Mouse (Mus musculus): ENCODE measurements around the gene Pdzk1.

DNA sequence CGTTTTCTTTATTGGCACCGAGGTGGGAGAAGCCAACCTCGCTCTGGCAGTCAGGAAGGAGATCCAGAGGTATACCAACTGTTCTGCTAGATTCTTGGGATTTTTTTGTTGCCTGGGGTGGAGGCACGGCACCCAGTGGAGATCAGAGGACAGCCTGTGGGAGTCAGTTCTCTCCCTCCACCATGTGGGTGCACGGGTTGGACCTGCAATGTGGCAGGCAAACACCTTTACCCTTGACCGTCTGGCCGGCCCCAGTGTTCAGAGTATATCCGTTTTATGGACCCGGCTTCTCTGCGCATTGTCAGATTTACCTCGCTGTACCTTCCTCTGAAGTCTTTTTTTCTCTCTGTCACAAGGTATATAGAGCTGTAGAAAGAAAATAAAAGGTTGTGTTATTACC is 28.8 kb upstream of the Pdzk1 start:
- no peak for TF ChIP-seq FLI1 (IDR thresholded peaks at IDR 0.05; ENCODE audit: low read length)
- no peak for TF ChIP-seq GATA1 (IDR thresholded peaks at IDR 0.05; ENCODE audit: borderline replicate concordance, low read length)
